Mouse (Mus musculus) cortical plate, adult 2 months (tissue): ENCODE measurements at regions not wholly inside any gene's neighbourhood (a gene's known extent, or its start where the extent isn't known, plus 50 kb on each side); places are given as distances from the start of the nearest gene placed in this dataset.

ENCODE experiments used
- H3K27ac ChIP-seq: fragments of 200-500 bp; 2 replicates; pipeline ENCODE4 v1.5.1; 2012; ENCODE audit warnings: low read length, control low read depth, inconsistent platforms; ENCODE audit not compliant: insufficient read depth
- H3K4me1 ChIP-seq: fragments of 200-500 bp; 2 replicates; pipeline ENCODE4 v1.6.1; 2011; ENCODE audit warnings: low read length; ENCODE audit not compliant: control insufficient read depth, insufficient read depth
- H3K4me3 ChIP-seq: fragments of 200-500 bp; 2 replicates; pipeline ENCODE4 v1.5.1; 2011; ENCODE audit warnings: mild to moderate bottlenecking, low read length, control low read depth; ENCODE audit not compliant: insufficient read depth
- CTCF ChIP-seq: fragments of 200-500 bp; IDR thresholded peaks from 2 replicates; pipeline ENCODE4 v1.5.1; 2011; ENCODE audit warnings: mild to moderate bottlenecking, control low read depth, low read length; ENCODE audit not compliant: insufficient read depth; ENCODE audit errors: extremely low read depth
- POLR2A ChIP-seq: fragments of 200-500 bp; IDR thresholded peaks from 2 replicates; pipeline ENCODE4 v1.6.1; 2011; ENCODE audit warnings: mild to moderate bottlenecking, low read length, control low read depth; ENCODE audit not compliant: insufficient read depth; ENCODE audit errors: extremely low read depth

- no peak overlapping the region for H3K4me3 ChIP-seq
- H3K27ac ChIP-seq, result no peak overlapping the region
- H3K4me1 ChIP-seq, result no peaks in the 10 kb centered on the region
- TF ChIP-seq CTCF, result no peak
- no peak for TF ChIP-seq POLR2A
These were observed 138.4 kb upstream of the Sp4 start for GRCm38 (mm10) chr12:118439626-118440025.

- no peak for TF ChIP-seq CTCF
- TF ChIP-seq POLR2A, result no peak
- no peak overlapping the region for H3K27ac ChIP-seq
- H3K4me1 ChIP-seq, result no peaks in the 10 kb centered on the region
- H3K4me3 ChIP-seq, result no peak overlapping the region
These were observed 137.6 kb upstream of the Sp4 start for GRCm38 (mm10) chr12:118438882-118439281.

- no peak overlapping the region for H3K27ac ChIP-seq
- no peaks in the 10 kb centered on the region for H3K4me1 ChIP-seq
- TF ChIP-seq CTCF (no peak), POLR2A (no peak)
- H3K4me3 ChIP-seq, result no peak overlapping the region
These were observed 131.5 kb upstream of the Sp4 start for GRCm38 (mm10) chr12:118432703-118433102.

- TF ChIP-seq CTCF (no peak), POLR2A (no peak)
- H3K4me1 ChIP-seq, result no peaks in the 10 kb centered on the region
- H3K4me3 ChIP-seq, result no peak overlapping the region
- no peak overlapping the region for H3K27ac ChIP-seq
These were observed 127.1 kb upstream of the Sp4 start for GRCm38 (mm10) chr12:118428384-118428783.

GRCm38 (mm10) chr12:118415956-118416355, 114.7 kb upstream of the Sp4 start:
- TF ChIP-seq POLR2A (no peak), CTCF (no peak)
- Histone ChIP-seq H3K27ac (no peak overlapping the region), H3K4me1 (no peaks in the 10 kb centered on the region; the same call in 1 of the 2 replicates), H3K4me3 (no peak overlapping the region)

GRCm38 (mm10) chr12:118411767-118412430, 110.7 kb upstream of the Sp4 start:
- H3K4me3 ChIP-seq, result no peak overlapping the region
- no peak overlapping the region for H3K27ac ChIP-seq
- TF ChIP-seq POLR2A, result no peak
- no peak for TF ChIP-seq CTCF
- no peaks in the 10 kb centered on the region; the same call in 1 of the 2 replicates for H3K4me1 ChIP-seq

GRCm38 (mm10) chr12:118410917-118411316, 109.7 kb upstream of the Sp4 start:
- Histone ChIP-seq H3K4me1 (no peaks in the 10 kb centered on the region; the same call in 1 of the 2 replicates), H3K27ac (no peak overlapping the region), H3K4me3 (no peak overlapping the region)
- TF ChIP-seq POLR2A, result no peak
- TF ChIP-seq CTCF, result no peak

GRCm38 (mm10) chr12:118405135-118405534, 103.9 kb upstream of the Sp4 start:
- H3K4me1 ChIP-seq, result no peaks in the 10 kb centered on the region

GRCm38 (mm10) chr12:118404171-118404570, 102.9 kb upstream of the Sp4 start:
- TF ChIP-seq CTCF (no peak), POLR2A (no peak)
- H3K4me1 ChIP-seq, result no peaks in the 10 kb centered on the region

More at GRCm38 (mm10) chr12:118405135-118405534, 103.9 kb upstream of the Sp4 start:
- no peak for TF ChIP-seq CTCF
- no peak for TF ChIP-seq POLR2A
- no peak overlapping the region for H3K4me3 ChIP-seq
- H3K27ac ChIP-seq, result no peak overlapping the region

GRCm38 (mm10) chr12:118403519-118404087, 102.4 kb upstream of the Sp4 start:
- Histone ChIP-seq H3K4me3 (no peak overlapping the region), H3K27ac (no peak overlapping the region), H3K4me1 (no peaks in the 10 kb centered on the region)
- no peak for TF ChIP-seq POLR2A
- TF ChIP-seq CTCF, result no peak

More at GRCm38 (mm10) chr12:118404171-118404570, 102.9 kb upstream of the Sp4 start:
- Histone ChIP-seq H3K4me3 (no peak overlapping the region), H3K27ac (no peak overlapping the region)

GRCm38 (mm10) chr12:118401377-118401776, 100.1 kb upstream of the Sp4 start:
- Histone ChIP-seq H3K4me3 (no peak overlapping the region), H3K27ac (no peak overlapping the region), H3K4me1 (no peaks in the 10 kb centered on the region)
- TF ChIP-seq POLR2A (no peak), CTCF (no peak)
